Mouse (Mus musculus): ENCODE measurements around the gene Gna15. TPM values are rescaled to one million over a fixed set of nuclear protein-coding genes. Genes with fewer than 3 reads are reported as not detected.

Gna15 gene
- polyA plus RNA-seq, 1 experiment from 2014 or later = 1.7 TPM

DNA sequence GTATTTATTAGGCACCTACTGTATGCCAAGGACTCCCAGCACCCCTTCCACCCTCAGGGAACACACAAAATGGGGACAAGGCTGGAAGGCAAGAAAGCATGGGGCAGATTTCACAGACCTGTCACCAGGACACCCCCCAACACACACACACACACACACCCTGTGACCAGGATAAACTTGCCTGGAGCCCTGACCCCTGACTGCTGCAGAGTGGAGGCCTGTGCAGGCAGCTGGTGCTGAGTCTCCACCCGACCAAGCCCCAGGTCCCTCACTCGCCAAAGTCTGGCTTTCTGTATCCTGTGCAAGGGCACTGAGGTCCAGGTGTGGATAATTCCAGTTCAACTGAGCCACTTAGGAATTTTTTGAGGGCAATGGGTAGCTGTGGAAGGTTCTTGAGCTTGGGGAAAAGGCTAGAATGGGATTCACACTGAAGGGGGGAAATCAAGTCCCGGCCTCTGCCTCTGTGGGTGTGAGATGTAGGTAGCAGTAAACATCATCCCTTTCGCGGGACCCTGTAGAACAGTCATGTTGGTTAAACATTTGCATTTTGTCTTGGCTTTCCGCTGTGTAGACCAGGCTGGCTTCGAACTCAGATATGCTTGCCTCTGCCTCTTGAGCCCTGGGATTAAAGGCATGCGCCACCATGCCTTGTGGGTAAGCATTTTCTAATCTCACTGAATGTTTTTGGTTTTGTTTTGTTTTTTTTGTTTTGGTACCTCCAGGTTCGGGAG lies 45.6 kb upstream of the Gna15 start:
- Histone ChIP-seq H3K4me1 (ENCODE audit: insufficient read depth) (peaks cover 52% of the 10 kb centered on the region), H3K27me3 (ENCODE audit: insufficient read depth, low read length) (peaks cover 7% of the 10 kb centered on the region; the same call in 1 of the 2 replicates), H3K9ac (no peak overlapping the region), H3K4me3 (ENCODE audit: low read depth, low read length) (no peak overlapping the region), H3K36me3 (ENCODE audit: insufficient read depth) (peaks cover 26% of the 10 kb centered on the region), H3K27ac (ENCODE audit: low read depth) (peak overlapping the region; percentile 95), H3K9me3 (ENCODE audit: low read depth, low read length) (no peaks in the 10 kb centered on the region), H3K4me2 (peak overlapping the region; percentile 76)
- DNase-seq (peak; percentile 31), ATAC-seq (ENCODE audit: insufficient read depth) (no peak)
- no peak for TF ChIP-seq CTCF (IDR thresholded peaks at IDR 0.05; ENCODE audit: low read depth)
- WGBS = 50% methylated on average over 9 of the region's 9 CpGs

GRCm38 (mm10) chr10:81568381-81569191 lies 44.6 kb upstream of the Gna15 start:
- H3K9ac ChIP-seq = peak overlapping the region; percentile 22; the same call in 1 of the 2 replicates
- H3K27me3 ChIP-seq (ENCODE audit: insufficient read depth, low read length) = no peaks in the 10 kb centered on the region; the same call in 1 of the 2 replicates
- H3K4me3 ChIP-seq (ENCODE audit: low read depth, low read length) = 0 out of 2 replicates have a peak overlapping the region, but pooled peaks have one; percentile 4
- WGBS = 7% methylated on average over 16 of the region's 16 CpGs
- peak overlapping the region; percentile 53 for H3K4me2 ChIP-seq
- peak; percentile 88 for DNase-seq
- peaks cover 36% of the 10 kb centered on the region for H3K36me3 ChIP-seq (ENCODE audit: insufficient read depth)
- peak; percentile 10 for ATAC-seq (ENCODE audit: insufficient read depth)
- no peaks in the 10 kb centered on the region for H3K9me3 ChIP-seq (ENCODE audit: low read depth, low read length)
- peak overlapping the region; percentile 95 for H3K27ac ChIP-seq (ENCODE audit: low read depth)
- peaks cover 49% of the 10 kb centered on the region for H3K4me1 ChIP-seq (ENCODE audit: insufficient read depth)
- TF ChIP-seq CTCF (IDR thresholded peaks at IDR 0.05; ENCODE audit: low read depth) = no peak

GRCm38 (mm10) chr10:81565257-81566228 lies 41.5 kb upstream of the Gna15 start:
- ATAC-seq (ENCODE audit: insufficient read depth) = no peak
- TF ChIP-seq CTCF (IDR thresholded peaks at IDR 0.05; ENCODE audit: low read depth) = no peak
- Histone ChIP-seq H3K4me1 (ENCODE audit: insufficient read depth) (peaks cover 44% of the 10 kb centered on the region), H3K9me3 (ENCODE audit: low read depth, low read length) (no peaks in the 10 kb centered on the region), H3K4me3 (ENCODE audit: low read depth, low read length) (no peak overlapping the region), H3K27me3 (ENCODE audit: insufficient read depth, low read length) (no peaks in the 10 kb centered on the region), H3K9ac (no peak overlapping the region), H3K36me3 (ENCODE audit: insufficient read depth) (peaks cover 58% of the 10 kb centered on the region), H3K27ac (ENCODE audit: low read depth) (no peak overlapping the region), H3K4me2 (no peak overlapping the region)
- 43% methylated on average over 20 of the region's 20 CpGs for WGBS
- no peak for DNase-seq

DNA sequence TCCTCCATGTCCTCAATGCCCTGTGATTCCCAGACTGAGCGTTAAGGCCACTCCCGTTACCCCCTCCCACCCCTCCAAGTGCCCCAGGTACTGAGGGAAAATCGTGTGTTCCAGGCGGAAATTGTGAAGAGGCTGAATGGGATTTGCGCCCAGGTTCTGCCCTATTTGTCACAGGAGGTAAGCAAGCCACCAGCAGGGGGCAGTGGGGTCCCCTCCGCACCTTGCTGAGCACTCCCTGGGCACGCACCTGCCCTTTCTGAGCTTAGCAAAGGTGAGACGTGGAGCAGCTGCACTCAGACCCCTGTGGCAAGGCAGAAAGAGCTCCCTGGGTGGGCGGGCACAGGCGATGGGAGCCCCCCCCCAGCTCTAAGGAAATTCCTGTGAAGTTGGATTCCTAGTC lies 40.7 kb upstream of the Gna15 start:
- peak; percentile 75 for DNase-seq
- peaks cover 37% of the 10 kb centered on the region for H3K4me1 ChIP-seq (ENCODE audit: insufficient read depth)
- TF ChIP-seq CTCF (IDR thresholded peaks at IDR 0.05; ENCODE audit: low read depth) = peak; percentile 81
- H3K27me3 ChIP-seq (ENCODE audit: insufficient read depth, low read length) = no peaks in the 10 kb centered on the region
- H3K4me3 ChIP-seq (ENCODE audit: low read depth, low read length) = no peak overlapping the region
- H3K9ac ChIP-seq = no peak overlapping the region
- no peaks in the 10 kb centered on the region for H3K9me3 ChIP-seq (ENCODE audit: low read depth, low read length)
- WGBS = 39% methylated on average over 10 of the region's 10 CpGs
- peaks cover 58% of the 10 kb centered on the region for H3K36me3 ChIP-seq (ENCODE audit: insufficient read depth)
- ATAC-seq (ENCODE audit: insufficient read depth) = no peak
- peak overlapping the region; percentile 67; the same call in 1 of the 2 replicates for H3K4me2 ChIP-seq
- H3K27ac ChIP-seq (ENCODE audit: low read depth) = no peak overlapping the region

DNA sequence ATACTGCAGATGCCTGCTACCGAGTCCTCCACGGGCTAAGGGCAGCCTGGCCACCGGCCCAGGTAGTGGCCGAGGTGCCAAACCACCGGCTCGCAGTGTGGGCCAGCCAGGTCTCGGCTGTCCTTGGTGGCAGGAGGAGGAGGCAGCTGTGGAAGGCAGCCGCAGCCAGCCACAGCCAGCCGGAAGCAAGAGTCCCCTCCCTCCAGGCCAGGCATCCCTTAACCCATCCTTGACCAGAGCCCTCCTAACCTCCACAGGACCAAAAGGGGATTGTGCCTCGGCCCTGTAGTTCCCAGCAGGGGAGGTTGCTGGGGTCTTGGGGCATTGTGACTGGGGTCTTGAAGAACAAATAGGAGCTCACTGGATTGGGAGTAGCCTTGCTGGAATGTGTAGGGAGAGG lies 40.2 kb upstream of the Gna15 start:
- peaks cover 58% of the 10 kb centered on the region for H3K36me3 ChIP-seq (ENCODE audit: insufficient read depth)
- no peaks in the 10 kb centered on the region for H3K9me3 ChIP-seq (ENCODE audit: low read depth, low read length)
- DNase-seq (peak; percentile 76), ATAC-seq (ENCODE audit: insufficient read depth) (peak; percentile 23; the same call in 1 of the 2 replicates)
- H3K4me3 ChIP-seq (ENCODE audit: low read depth, low read length) = peak overlapping the region; percentile 32
- H3K27ac ChIP-seq (ENCODE audit: low read depth) = peak overlapping the region; percentile 72
- H3K4me2 ChIP-seq = peak overlapping the region; percentile 67
- H3K4me1 ChIP-seq (ENCODE audit: insufficient read depth) = peaks cover 32% of the 10 kb centered on the region
- H3K9ac ChIP-seq = peak overlapping the region; percentile 44
- no peaks in the 10 kb centered on the region for H3K27me3 ChIP-seq (ENCODE audit: insufficient read depth, low read length)
- no peak for TF ChIP-seq CTCF (IDR thresholded peaks at IDR 0.05; ENCODE audit: low read depth)
- 2% methylated on average over 10 of the region's 10 CpGs for WGBS

DNA sequence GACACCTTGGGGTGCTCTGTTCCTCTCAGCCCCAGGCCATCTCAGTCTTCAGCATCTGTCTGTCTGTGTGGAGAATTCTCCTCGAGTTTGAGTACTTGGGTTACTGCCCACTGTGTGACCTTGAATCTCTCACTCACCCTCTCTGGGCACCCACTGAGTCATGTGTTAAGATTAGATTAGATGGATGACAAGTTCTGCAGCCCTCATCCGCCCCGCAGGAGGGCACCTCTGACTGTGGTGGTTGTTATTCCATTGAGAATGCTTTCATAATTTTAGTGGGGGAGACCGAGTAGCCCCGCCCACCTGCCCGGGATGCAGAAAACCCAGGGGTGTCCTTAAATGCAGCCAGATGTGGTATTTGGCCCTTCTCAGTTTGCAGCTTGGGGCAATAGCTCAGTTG lies 39.5 kb upstream of the Gna15 start:
- no peak for TF ChIP-seq CTCF (IDR thresholded peaks at IDR 0.05; ENCODE audit: low read depth)
- peak overlapping the region; percentile 67 for H3K4me2 ChIP-seq
- peak overlapping the region; percentile 72; the same call in 1 of the 2 replicates for H3K27ac ChIP-seq (ENCODE audit: low read depth)
- DNase-seq (no peak), ATAC-seq (ENCODE audit: insufficient read depth) (no peak)
- H3K9me3 ChIP-seq (ENCODE audit: low read depth, low read length) = no peaks in the 10 kb centered on the region
- H3K27me3 ChIP-seq (ENCODE audit: insufficient read depth, low read length) = no peaks in the 10 kb centered on the region
- H3K36me3 ChIP-seq (ENCODE audit: insufficient read depth) = peaks cover 58% of the 10 kb centered on the region
- WGBS = 44% methylated on average over 6 of the region's 6 CpGs
- H3K4me3 ChIP-seq (ENCODE audit: low read depth, low read length) = peak overlapping the region; percentile 32
- H3K9ac ChIP-seq = peak overlapping the region; percentile 15; the same call in 1 of the 2 replicates
- H3K4me1 ChIP-seq (ENCODE audit: insufficient read depth) = peaks cover 26% of the 10 kb centered on the region

Measured in lung, embryonic 14.5 days (tissue).